ENCODE assay signal across 26 mouse cellular contexts in the genomic region with DNA sequence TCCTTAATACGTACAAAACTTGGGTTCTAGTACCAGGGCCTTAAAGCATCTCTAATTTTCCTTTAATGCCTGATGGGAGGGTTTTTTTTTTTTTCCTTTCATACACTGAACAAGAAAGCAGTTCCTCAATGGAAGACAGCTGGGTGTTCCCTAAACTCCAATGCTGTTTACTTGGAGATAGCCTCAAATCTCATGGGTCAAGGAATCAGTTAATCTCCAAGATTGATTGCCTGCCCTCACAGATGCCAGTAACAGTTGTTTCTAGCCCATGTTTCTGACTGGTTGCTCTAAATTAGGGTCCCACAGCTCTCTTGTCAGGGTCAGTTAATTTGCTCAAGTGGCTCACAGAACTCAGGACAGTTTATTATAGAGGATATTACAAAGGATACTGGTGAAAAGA.
"Had no signal": no experiment of that assay in that cellular context is flagged by ENCODE, and none has a peak within 500 bp of the region (broad histone marks: within the 10 kb centered on the region; RNA-seq: fewer than 3 reads in every experiment).

No protein-coding gene starts in this region.

- H3K4me3 ChIP-seq: heart, adult 2 months; heart, embryonic 13.5 days; heart, embryonic 15.5 days; hindbrain, embryonic 13.5 days; hindbrain, embryonic 15.5 days; intestine, embryonic 15.5 days; kidney, embryonic 15.5 days; layer of hippocampus, adult 2 months; left cerebral cortex, adult 2 months; limb, embryonic 10.5 days; limb, embryonic 12.5 days had no signal

- H3K27ac ChIP-seq: heart, adult 2 months; heart, embryonic 13.5 days; heart, embryonic 15.5 days; hindbrain, embryonic 13.5 days; hindbrain, embryonic 15.5 days; intestine, embryonic 15.5 days; kidney, embryonic 15.5 days; layer of hippocampus, adult 2 months; left cerebral cortex, adult 2 months; limb, embryonic 10.5 days; limb, embryonic 12.5 days had no signal

- H3K4me2 ChIP-seq: heart, embryonic 11.5 days; heart, embryonic 13.5 days; heart, embryonic 15.5 days; hindbrain, embryonic 13.5 days; hindbrain, embryonic 15.5 days; intestine, embryonic 15.5 days; kidney, embryonic 15.5 days; limb, embryonic 12.5 days; liver, embryonic 11.5 days had no signal

- ATAC-seq: inflammation-experienced regulatory T-cells, adult 6 months; intestine, embryonic 15.5 days; intestine, postnatal 0 days had no signal

- H3K9me3 ChIP-seq: heart, embryonic 13.5 days; heart, embryonic 15.5 days; hindbrain, embryonic 13.5 days; hindbrain, embryonic 15.5 days; intestine, embryonic 15.5 days; kidney, embryonic 15.5 days; limb, embryonic 10.5 days; limb, embryonic 12.5 days had no signal

- H3K4me1 ChIP-seq: hindbrain, embryonic 15.5 days; intestine, embryonic 15.5 days had no signal

- H3K9ac ChIP-seq: heart, embryonic 13.5 days; heart, embryonic 15.5 days; hindbrain, embryonic 13.5 days; hindbrain, embryonic 15.5 days; intestine, embryonic 15.5 days; kidney, embryonic 15.5 days; limb, embryonic 12.5 days had no signal

- DNase-seq: gastrocnemius, postnatal 14 days; gastrocnemius, postnatal 36 days; heart, adult 11 months; heart, adult 2 months; heart, postnatal 14 days; heart, postnatal 36 days; kidney, adult 2 months; kidney, adult 9 months; kidney, postnatal 10 days; kidney, postnatal 25 days; kidney, postnatal 4 days; liver had no signal

- H3K27me3 ChIP-seq: heart, embryonic 13.5 days; heart, embryonic 15.5 days; hindbrain, embryonic 13.5 days; hindbrain, embryonic 15.5 days; intestine, embryonic 15.5 days; kidney, embryonic 15.5 days; limb, embryonic 12.5 days had no signal

- H3K36me3 ChIP-seq: intestine, embryonic 15.5 days had no signal
